In the genomic region with DNA sequence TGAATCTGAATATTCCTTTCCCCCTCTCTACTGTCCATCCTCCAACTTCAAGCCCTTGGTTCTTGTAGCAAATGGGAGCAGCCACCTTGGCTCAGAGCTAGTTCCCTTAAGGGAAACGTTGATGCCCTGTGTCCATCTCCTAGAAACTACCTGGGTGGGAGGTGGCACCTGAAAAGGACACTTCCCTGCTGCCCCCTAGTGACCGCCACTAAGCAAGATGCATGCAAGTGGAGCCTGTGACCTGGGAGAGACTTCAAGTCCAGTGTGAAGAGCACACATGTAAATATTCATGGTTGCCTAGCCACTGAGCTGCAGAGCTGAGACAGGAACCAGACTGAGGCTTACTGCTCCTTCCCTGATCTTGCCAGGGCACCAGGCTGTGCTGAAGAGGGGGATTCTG, we compare ENCODE assay signal across 11 mouse cellular contexts.
DNase-seq lines count a peak whose midpoint lies in the region; ATAC-seq and TF ChIP-seq lines count a peak whose summit lies in the region.
"Had no signal": no experiment of that assay in that cellular context is flagged by ENCODE, and none has a peak within 500 bp of the region (broad histone marks: within the 10 kb centered on the region; RNA-seq: fewer than 3 reads in every experiment).

No protein-coding gene starts in this region.

- peak; percentile 9 for DNase-seq in CD4-positive, CD25-positive, alpha-beta regulatory T cell, adult 2 months (ENCODE audit: low read depth, low spot score)
- no peak for DNase-seq in layer of hippocampus, adult 2 months (ENCODE audit: low spot score in 2 of 2)
- DNase-seq in layer of hippocampus, adult 9-11 months = no peak
- peak; percentile 44 for DNase-seq in lung, postnatal 14 days

- H3K4me3 ChIP-seq in layer of hippocampus, adult 2 months = no peak overlapping the region
- H3K4me3 ChIP-seq in bone marrow, adult 2 months (replicated peaks; ENCODE audit: control insufficient read depth, low read depth, low read length) = no peak overlapping the region
- no peak overlapping the region for H3K4me3 ChIP-seq in neural tube, embryonic 15.5 days (replicated peaks)
- H3K4me3 ChIP-seq: embryonic facial prominence, embryonic 15.5 days; megakaryocyte, embryonic 14.5 days had no signal

- H3K4me1 ChIP-seq in bone marrow, adult 2 months (ENCODE audit: control insufficient read depth, insufficient read depth, low read length) = no peaks in the 10 kb centered on the region; the same call in 1 of the 2 replicates
- H3K4me1 ChIP-seq in neural tube, embryonic 15.5 days = peaks cover 18% of the 10 kb centered on the region
- H3K4me1 ChIP-seq: embryonic facial prominence, embryonic 15.5 days had no signal

- H3K27ac ChIP-seq in layer of hippocampus, adult 2 months = no peak overlapping the region
- H3K27ac ChIP-seq in bone marrow, adult 2 months (ENCODE audit: control insufficient read depth, insufficient read depth, low read depth, low read length, poor library complexity) = no peak overlapping the region
- H3K27ac ChIP-seq in neural tube, embryonic 15.5 days (replicated peaks) = no peak overlapping the region
- H3K27ac ChIP-seq: embryonic facial prominence, embryonic 15.5 days; hindbrain, embryonic 14.5 days had no signal

- no peak overlapping the region for H3K9ac ChIP-seq in neural tube, embryonic 15.5 days (replicated peaks)
- H3K9ac ChIP-seq: embryonic facial prominence, embryonic 15.5 days; hindbrain, embryonic 14.5 days had no signal

- WGBS in bone marrow, adult 2 months = 31% methylated on average over 2 of the region's 2 CpGs
- 20% methylated on average over 2 of the region's 2 CpGs for WGBS in neural tube, embryonic 15.5 days

- H3K4me2 ChIP-seq in neural tube, embryonic 15.5 days = no peak overlapping the region
- H3K4me2 ChIP-seq: embryonic facial prominence, embryonic 15.5 days; hindbrain, embryonic 14.5 days had no signal

- TF ChIP-seq CTCF in layer of hippocampus, adult 2 months (conservative IDR thresholded peaks at IDR 0.05) = peak; percentile 54
- peak; percentile 43; the same call in 1 of the 2 replicates for TF ChIP-seq CTCF in bone marrow, adult 2 months (IDR thresholded peaks at IDR 0.05; ENCODE audit: control insufficient read depth, insufficient read depth, low read length)

- TF ChIP-seq POLR2A in bone marrow, adult 2 months (IDR thresholded peaks at IDR 0.05; ENCODE audit: borderline replicate concordance, control insufficient read depth, low read depth, low read length) = no peak

- 0 out of 2 replicates have a peak, but pooled peaks cover 6% of the 10 kb centered on the region for H3K27me3 ChIP-seq in neural tube, embryonic 15.5 days (replicated peaks)

- no peaks in the 10 kb centered on the region for H3K9me3 ChIP-seq in neural tube, embryonic 15.5 days (replicated peaks)
- H3K9me3 ChIP-seq: embryonic facial prominence, embryonic 15.5 days; megakaryocyte, embryonic 14.5 days had no signal

- ATAC-seq in CD4-positive, CD25-positive, alpha-beta regulatory T cell, adult 4 months = no peak
- ATAC-seq in neural tube, embryonic 15.5 days (ENCODE audit: low FRiP score) = no peak
- no peak for ATAC-seq in activated CD4-positive, CD25-positive, alpha-beta regulatory T cell, adult 4 months

- H3K36me3 ChIP-seq in neural tube, embryonic 15.5 days = no peaks in the 10 kb centered on the region
- H3K36me3 ChIP-seq: embryonic facial prominence, embryonic 15.5 days had no signal

Comparison
In these comparisons a context has a peak if more than half of its experiments do, and no peak if none do; other contexts are left out.
1. DNase-seq: peak in CD4-positive, CD25-positive, alpha-beta regulatory T cell, adult 2 months (single experiment) and lung, postnatal 14 days (single experiment); none in layer of hippocampus, adult 2 months (0 of 2) and layer of hippocampus, adult 9-11 months (single experiment).